Comparison of ENCODE assay signal across 9 mouse cellular contexts in the genomic region with DNA sequence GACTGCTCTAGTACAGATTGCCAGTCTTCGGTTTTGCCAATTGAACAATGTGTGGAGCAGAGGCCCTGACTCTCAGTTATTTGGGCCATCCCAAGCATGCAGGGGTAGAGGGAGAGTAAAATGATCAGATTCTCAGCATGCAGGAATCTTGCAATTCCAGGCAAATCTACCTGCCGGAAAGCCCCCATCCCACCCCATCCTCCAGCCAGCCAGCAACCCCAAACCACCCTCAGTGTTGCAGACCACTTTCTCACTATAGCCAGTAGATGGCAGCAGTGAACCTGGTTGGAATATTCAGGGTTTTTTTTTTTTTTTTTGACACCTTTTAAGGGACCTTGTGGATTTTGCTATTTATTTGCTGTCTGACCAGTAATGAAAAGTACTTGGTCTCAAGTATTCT. TPM values are rescaled to one million over a fixed set of nuclear protein-coding genes. Genes with fewer than 3 reads are reported as not detected.
DNase-seq lines count a peak whose midpoint lies in the region; ATAC-seq lines count a peak whose summit lies in the region.
"Had no signal": no experiment of that assay in that cellular context is flagged by ENCODE, and none has a peak within 500 bp of the region (broad histone marks: within the 10 kb centered on the region; RNA-seq: fewer than 3 reads in every experiment).

No protein-coding gene starts in this region.

- H3K9me3 ChIP-seq in forebrain, embryonic 14.5 days (replicated peaks; ENCODE audit: control insufficient read depth, low read length) = no peaks in the 10 kb centered on the region
- no peaks in the 10 kb centered on the region for H3K9me3 ChIP-seq in forebrain, embryonic 15.5 days
- no peaks in the 10 kb centered on the region for H3K9me3 ChIP-seq in midbrain, embryonic 14.5 days (ENCODE audit: control insufficient read depth, low read length)
- no peaks in the 10 kb centered on the region for H3K9me3 ChIP-seq in midbrain, embryonic 10.5 days (replicated peaks)
- H3K9me3 ChIP-seq: embryonic facial prominence, embryonic 12.5 days had no signal

- 61% methylated on average over 2 of the region's 2 CpGs for WGBS in forebrain, embryonic 14.5 days
- WGBS in forebrain, embryonic 15.5 days = 56% methylated on average over 2 of the region's 2 CpGs
- WGBS in midbrain, embryonic 14.5 days = 64% methylated on average over 2 of the region's 2 CpGs
- 61% methylated on average over 2 of the region's 2 CpGs for WGBS in midbrain, embryonic 10.5 days

- no peak overlapping the region for H3K4me3 ChIP-seq in forebrain, embryonic 14.5 days (ENCODE audit: low read depth, low read length)
- H3K4me3 ChIP-seq in forebrain, embryonic 15.5 days = no peak overlapping the region
- H3K4me3 ChIP-seq in midbrain, embryonic 14.5 days (replicated peaks; ENCODE audit: low read depth, low read length) = no peak overlapping the region
- H3K4me3 ChIP-seq in midbrain, embryonic 10.5 days = no peak overlapping the region
- H3K4me3 ChIP-seq: embryonic facial prominence, embryonic 12.5 days had no signal

- H3K4me1 ChIP-seq in forebrain, embryonic 14.5 days (ENCODE audit: control insufficient read depth, insufficient read depth, low read length) = no peaks in the 10 kb centered on the region
- H3K4me1 ChIP-seq in forebrain, embryonic 15.5 days = no peaks in the 10 kb centered on the region
- no peaks in the 10 kb centered on the region for H3K4me1 ChIP-seq in midbrain, embryonic 14.5 days (ENCODE audit: control insufficient read depth, insufficient read depth, low read length)
- no peaks in the 10 kb centered on the region for H3K4me1 ChIP-seq in midbrain, embryonic 10.5 days
- H3K4me1 ChIP-seq: embryonic facial prominence, embryonic 12.5 days had no signal

- no peak overlapping the region for H3K4me2 ChIP-seq in forebrain, embryonic 14.5 days (ENCODE audit: low read length)
- no peak overlapping the region for H3K4me2 ChIP-seq in forebrain, embryonic 15.5 days (replicated peaks)
- H3K4me2 ChIP-seq in midbrain, embryonic 14.5 days (ENCODE audit: low read length) = no peak overlapping the region
- H3K4me2 ChIP-seq: embryonic facial prominence, embryonic 12.5 days had no signal

- peak; percentile 83 for DNase-seq in forebrain, embryonic 14.5 days (ENCODE audit: low spot score)
- DNase-seq in midbrain, embryonic 14.5 days = peak; percentile 88
- no peak for DNase-seq in midbrain, embryonic 10.5 days (ENCODE audit: low spot score)
- peak; percentile 28 for DNase-seq in c-Kit-positive CD71-positive TER-119-positive erythroid progenitor cells, embryonic 14.5 days (ENCODE audit: low spot score)
- DNase-seq in lung, postnatal 25 days (ENCODE audit: low spot score) = peak; percentile 26
- DNase-seq in urinary bladder, adult 18-20 months (ENCODE audit: low spot score in 2 of 2) = no peak
- DNase-seq in right cerebral cortex, postnatal 14 days = no peak

- no peak overlapping the region for H3K9ac ChIP-seq in forebrain, embryonic 14.5 days (ENCODE audit: low read length)
- no peak overlapping the region for H3K9ac ChIP-seq in forebrain, embryonic 15.5 days (replicated peaks)
- H3K9ac ChIP-seq in midbrain, embryonic 14.5 days (replicated peaks; ENCODE audit: low read length) = no peak overlapping the region
- H3K9ac ChIP-seq: embryonic facial prominence, embryonic 12.5 days had no signal

- peaks cover 16% of the 10 kb centered on the region for H3K36me3 ChIP-seq in forebrain, embryonic 14.5 days (ENCODE audit: control insufficient read depth, insufficient read depth, low read length)
- peaks cover 12% of the 10 kb centered on the region; the same call in 1 of the 2 replicates for H3K36me3 ChIP-seq in forebrain, embryonic 15.5 days
- H3K36me3 ChIP-seq in midbrain, embryonic 14.5 days (ENCODE audit: control insufficient read depth, insufficient read depth, low read length) = peaks cover 58% of the 10 kb centered on the region
- H3K36me3 ChIP-seq in midbrain, embryonic 10.5 days = peaks cover 4% of the 10 kb centered on the region; the same call in 1 of the 2 replicates

- H3K27ac ChIP-seq in forebrain, embryonic 14.5 days (ENCODE audit: low read depth, low read length) = no peak overlapping the region
- no peak overlapping the region for H3K27ac ChIP-seq in forebrain, embryonic 15.5 days (replicated peaks)
- no peak overlapping the region for H3K27ac ChIP-seq in midbrain, embryonic 14.5 days (replicated peaks; ENCODE audit: low read depth, low read length)
- no peak overlapping the region for H3K27ac ChIP-seq in midbrain, embryonic 10.5 days (replicated peaks)
- H3K27ac ChIP-seq: embryonic facial prominence, embryonic 12.5 days had no signal

- ATAC-seq in forebrain, embryonic 14.5 days = no peak; the same call in 1 of the 2 replicates
- ATAC-seq in forebrain, embryonic 15.5 days (replicated peaks) = no peak
- ATAC-seq in midbrain, embryonic 14.5 days (ENCODE audit: low FRiP score, low TSS enrichment) = no peak

- H3K27me3 ChIP-seq in forebrain, embryonic 14.5 days (replicated peaks; ENCODE audit: control insufficient read depth, insufficient read depth, low read length) = no peaks in the 10 kb centered on the region
- H3K27me3 ChIP-seq in forebrain, embryonic 15.5 days = no peaks in the 10 kb centered on the region
- no peaks in the 10 kb centered on the region for H3K27me3 ChIP-seq in midbrain, embryonic 14.5 days (ENCODE audit: control insufficient read depth, insufficient read depth, low read length)
- H3K27me3 ChIP-seq in midbrain, embryonic 10.5 days (ENCODE audit: low read depth, poor library complexity, severe bottlenecking) = no peaks in the 10 kb centered on the region
- H3K27me3 ChIP-seq: embryonic facial prominence, embryonic 12.5 days had no signal

RNA-seq across cellular contexts. Expression of a gene that starts 17.7 kb away (rescaled TPM):
- polyA plus RNA-seq in forebrain, embryonic 14.5 days (2014; fragmentation: Nextera tagmentation; extraction: Ambion mirVana) = 51.1 and 51.3 TPM in 2 replicates
- 44.5 and 44.6 TPM in 2 replicates for polyA plus RNA-seq in forebrain, embryonic 15.5 days (2015; fragmentation: Nextera tagmentation; extraction: Ambion mirVana)
- 53.7 and 59.2 TPM in 2 replicates for polyA plus RNA-seq in midbrain, embryonic 14.5 days (2014; fragmentation: Nextera tagmentation; extraction: Ambion mirVana)
- 46.4 and 48.8 TPM in 2 replicates for polyA plus RNA-seq in midbrain, embryonic 10.5 days (2016; fragmentation: Nextera tagmentation; extraction: Ambion mirVana)

Comparison
In these comparisons a context has a peak if more than half of its experiments do, and no peak if none do; other contexts are left out.
1. DNase-seq: peak in forebrain, embryonic 14.5 days (single experiment), midbrain, embryonic 14.5 days (single experiment), c-Kit-positive CD71-positive TER-119-positive erythroid progenitor cells, embryonic 14.5 days (single experiment) and lung, postnatal 25 days (single experiment); none in midbrain, embryonic 10.5 days (single experiment), urinary bladder, adult 18-20 months (0 of 2) and right cerebral cortex, postnatal 14 days (single experiment).